Mouse (Mus musculus) stomach, embryonic 14.5 days (tissue): Measurements from ENCODE around the gene Tubb4a. TPM values are rescaled to one million over a fixed set of nuclear protein-coding genes. Genes with fewer than 3 reads are reported as not detected.

Experiments
- ATAC-seq: fragments of 200-750 bp; cut with Nextera tagmentation; 2 replicates; pipeline ENCODE4 v1.8.0; 2017; ENCODE audit warnings: low read depth, moderate TSS enrichment; ENCODE audit not compliant: insufficient number of reproducible peaks, insufficient read depth, low FRiP score
- H3K27ac ChIP-seq: fragments of 300-500 bp; sonication (generic); 2 replicates; pipeline ENCODE4 v1.5.1; 2014; ENCODE audit warnings: mild to moderate bottlenecking, low read length, moderate library complexity, mixed read lengths
- H3K27me3 ChIP-seq: fragments of 300-500 bp; sonication (generic); 2 replicates; pipeline ENCODE4 v1.6.1; 2014; ENCODE audit warnings: low read length, control low read depth, mixed read lengths; ENCODE audit not compliant: control insufficient read depth, insufficient read depth
- H3K36me3 ChIP-seq: fragments of 300-500 bp; sonication (generic); 2 replicates; pipeline ENCODE4 v1.6.1; 2014; ENCODE audit warnings: mild to moderate bottlenecking, control low read depth, low read length, moderate library complexity, mixed read lengths; ENCODE audit not compliant: control insufficient read depth, insufficient read depth
- H3K4me1 ChIP-seq: fragments of 300-500 bp; sonication (generic); 2 replicates; pipeline ENCODE4 v1.6.1; 2014; ENCODE audit warnings: low read length, control low read depth, mixed read lengths; ENCODE audit not compliant: control insufficient read depth, insufficient read depth
- H3K4me2 ChIP-seq: fragments of 300-500 bp; sonication (generic); replicated peaks from 2 replicates; pipeline ENCODE4 v1.6.1; 2014; ENCODE audit warnings: low read depth, low read length, control low read depth
- H3K4me3 ChIP-seq: fragments of 300-500 bp; sonication (generic); 2 replicates; pipeline ENCODE4 v1.5.1; 2014; ENCODE audit warnings: low read depth, low read length, control low read depth
- H3K9ac ChIP-seq: fragments of 300-500 bp; sonication (generic); replicated peaks from 2 replicates; pipeline ENCODE4 v1.6.1; 2014; ENCODE audit warnings: low read depth, mild to moderate bottlenecking, control low read depth, low read length, moderate library complexity, mixed read lengths
- H3K9me3 ChIP-seq: fragments of 300-500 bp; sonication (generic); 2 replicates; pipeline ENCODE4 v1.6.1; 2016; ENCODE audit warnings: low read depth, low read length, control low read depth; ENCODE audit not compliant: control insufficient read depth
- WGBS: fragments of 180-500 bp; shearing (Covaris S2); extraction: QIAGEN DNeasy Blood & Tissue Kit; methylation state at CpG from one replicate; pipeline ENCODE4 v1.1.7; 2014; 5-methylcytosine and 5-hydroxymethylcytosine counted together
- polyA plus RNA-seq: library from polyadenylated mRNA; unstranded; fragments of >200 nt; fragmentation: Nextera tagmentation; extraction: Ambion mirVana; gene quantifications from 2 replicates; pipeline ENCODE4 v1.2.1, GENCODE M21; 2014

The Tubb4a gene
- polyA plus RNA-seq, 1 experiment from 2014 or later = 34.9 TPM

DNA sequence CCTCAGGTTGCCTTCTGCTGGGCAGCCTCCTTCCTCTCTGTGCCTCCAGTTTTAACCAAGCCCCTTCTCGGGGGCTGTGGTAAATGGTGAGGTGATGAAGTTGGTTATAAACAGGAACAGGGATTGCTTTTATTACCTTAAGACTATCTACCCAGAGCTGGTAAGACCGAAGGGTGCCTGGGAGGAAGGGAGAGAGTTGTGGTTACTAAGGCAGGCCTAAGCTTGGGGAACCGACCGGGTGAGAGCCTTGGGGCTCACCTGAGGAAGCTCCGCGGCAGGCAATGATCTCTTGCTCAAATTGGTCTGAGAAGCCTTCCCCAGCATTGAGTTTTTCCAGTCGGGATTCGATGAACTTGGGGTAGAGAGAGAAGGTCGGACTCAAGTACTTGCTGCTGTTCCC is 17.3 kb downstream of the Tubb4a start:
- 0 out of 2 replicates have a peak overlapping the region, but pooled peaks have one; percentile 33 for H3K27ac ChIP-seq
- no peaks in the 10 kb centered on the region for H3K27me3 ChIP-seq
- H3K4me1 ChIP-seq = 0 out of 2 replicates have a peak, but pooled peaks cover 2% of the 10 kb centered on the region
- H3K4me3 ChIP-seq = peak overlapping the region; percentile 17
- WGBS = 16% methylated on average over 9 of the region's 9 CpGs
- no peak overlapping the region for H3K9ac ChIP-seq
- no peaks in the 10 kb centered on the region for H3K36me3 ChIP-seq
- H3K4me2 ChIP-seq = peak overlapping the region; percentile 38
- ATAC-seq = no peak
- H3K9me3 ChIP-seq = no peaks in the 10 kb centered on the region

DNA sequence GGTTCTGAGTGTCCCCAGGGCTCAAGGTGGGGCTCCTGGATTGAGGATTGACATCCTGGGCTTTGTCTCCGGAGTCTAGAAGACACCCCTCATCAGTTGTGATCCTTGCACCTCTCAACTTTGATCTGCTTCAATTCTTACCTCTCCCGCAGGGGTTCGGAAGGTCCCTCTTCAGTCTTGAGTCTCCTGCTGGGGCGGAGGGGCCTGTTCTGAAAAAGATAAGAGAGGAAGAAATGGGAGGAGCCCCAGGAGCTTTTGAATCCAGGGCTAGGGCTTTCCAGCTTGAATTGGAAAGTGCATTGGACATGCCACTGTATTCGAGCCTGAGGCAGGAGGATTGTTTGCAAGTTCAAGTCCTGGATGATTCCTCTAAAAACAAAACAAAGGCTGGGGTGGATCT is 20.7 kb downstream of the Tubb4a start:
- Histone ChIP-seq H3K27me3 (peaks cover 12% of the 10 kb centered on the region; the same call in 1 of the 2 replicates), H3K9me3 (no peaks in the 10 kb centered on the region), H3K36me3 (no peaks in the 10 kb centered on the region), H3K4me3 (no peak overlapping the region), H3K4me1 (0 out of 2 replicates have a peak, but pooled peaks cover 2% of the 10 kb centered on the region), H3K27ac (no peak overlapping the region), H3K4me2 (no peak overlapping the region), H3K9ac (no peak overlapping the region)
- no peak for ATAC-seq
- 65% methylated on average over 5 of the region's 5 CpGs for WGBS

GRCm38 (mm10) chr17:57063031-57063430 is 24.6 kb downstream of the Tubb4a start:
- peaks cover 3% of the 10 kb centered on the region; the same call in 1 of the 2 replicates for H3K4me1 ChIP-seq
- peak overlapping the region; percentile 25 for H3K4me2 ChIP-seq
- peak overlapping the region; percentile 34 for H3K4me3 ChIP-seq
- WGBS = 7% methylated on average over 8 of the region's 8 CpGs
- H3K27me3 ChIP-seq = peaks cover 15% of the 10 kb centered on the region; the same call in 1 of the 2 replicates
- peak overlapping the region; percentile 80; the same call in 1 of the 2 replicates for H3K27ac ChIP-seq
- no peaks in the 10 kb centered on the region for H3K36me3 ChIP-seq
- ATAC-seq = no peak
- H3K9me3 ChIP-seq = no peaks in the 10 kb centered on the region
- H3K9ac ChIP-seq = peak overlapping the region; percentile 25; the same call in 1 of the 2 replicates

DNA sequence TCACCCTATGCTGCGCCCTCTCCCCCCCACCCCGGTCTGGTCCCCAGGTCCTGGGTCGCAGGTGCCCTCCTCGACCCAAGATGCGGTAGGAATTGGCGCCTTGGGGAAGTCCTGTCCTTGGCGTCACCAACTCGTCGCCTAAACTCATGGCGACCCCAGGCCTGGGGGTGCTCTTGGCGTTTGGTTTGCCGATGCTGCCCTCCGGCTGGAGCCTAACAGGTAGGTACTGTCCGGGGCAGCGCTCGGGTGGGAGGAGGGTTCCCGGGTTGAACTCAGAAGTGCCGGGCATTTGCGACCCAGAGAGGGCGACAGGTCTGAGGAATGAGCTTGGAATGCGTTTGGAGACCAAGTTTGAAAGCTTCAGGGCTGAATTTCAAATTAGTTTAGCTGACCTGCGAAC is 25.0 kb downstream of the Tubb4a start:
- no peaks in the 10 kb centered on the region for H3K36me3 ChIP-seq
- peaks cover 3% of the 10 kb centered on the region; the same call in 1 of the 2 replicates for H3K4me1 ChIP-seq
- H3K4me2 ChIP-seq = peak overlapping the region; percentile 25
- peaks cover 15% of the 10 kb centered on the region; the same call in 1 of the 2 replicates for H3K27me3 ChIP-seq
- peak overlapping the region; percentile 28; the same call in 1 of the 2 replicates for H3K9ac ChIP-seq
- no peak for ATAC-seq
- no peaks in the 10 kb centered on the region for H3K9me3 ChIP-seq
- H3K4me3 ChIP-seq = peak overlapping the region; percentile 34
- WGBS = 3% methylated on average over 22 of the region's 22 CpGs
- H3K27ac ChIP-seq = peak overlapping the region; percentile 80

DNA sequence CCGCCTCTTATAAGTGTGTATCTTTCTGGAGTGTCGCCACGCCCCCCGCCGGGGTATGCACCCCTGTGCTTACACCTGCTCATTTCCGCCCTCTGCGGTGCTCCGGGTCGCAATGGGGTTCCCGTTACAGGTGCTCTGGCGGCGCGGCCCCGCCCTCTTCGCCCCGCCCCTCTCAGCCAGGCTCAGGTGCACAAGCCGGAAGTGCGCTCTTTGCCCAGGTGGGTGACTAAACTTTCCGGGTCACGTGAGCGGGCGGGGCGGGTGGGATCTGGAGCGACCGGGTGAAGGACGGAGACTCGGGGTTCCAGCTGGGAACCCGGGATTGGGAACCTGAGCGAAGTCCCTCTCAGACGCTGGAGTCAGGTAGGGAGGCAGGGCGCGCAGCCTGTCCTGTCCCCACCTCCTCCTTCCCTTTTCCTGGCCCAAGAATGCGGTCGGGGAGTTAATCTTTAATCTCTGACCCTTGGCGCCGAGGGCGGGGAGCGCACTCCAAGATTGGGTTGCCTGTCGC is 25.5 kb downstream of the Tubb4a start:
- Histone ChIP-seq H3K27me3 (peaks cover 15% of the 10 kb centered on the region; the same call in 1 of the 2 replicates), H3K4me2 (peak overlapping the region; percentile 25), H3K9ac (peak overlapping the region; percentile 28; the same call in 1 of the 2 replicates), H3K4me1 (peaks cover 3% of the 10 kb centered on the region; the same call in 1 of the 2 replicates), H3K9me3 (no peaks in the 10 kb centered on the region), H3K27ac (peak overlapping the region; percentile 80), H3K4me3 (peak overlapping the region; percentile 34), H3K36me3 (no peaks in the 10 kb centered on the region)
- peak; percentile 73 for ATAC-seq
- under 1% methylated on average over 38 of the region's 39 CpGs for WGBS

- Histone ChIP-seq H3K27me3 (peaks cover 15% of the 10 kb centered on the region; the same call in 1 of the 2 replicates), H3K4me3 (no peak overlapping the region), H3K4me2 (peak overlapping the region; percentile 74; the same call in 1 of the 2 replicates), H3K27ac (peak overlapping the region; percentile 44; the same call in 1 of the 2 replicates), H3K4me1 (peaks cover 3% of the 10 kb centered on the region; the same call in 1 of the 2 replicates), H3K9ac (no peak overlapping the region), H3K9me3 (no peaks in the 10 kb centered on the region), H3K36me3 (no peaks in the 10 kb centered on the region; the same call in 1 of the 2 replicates)
- WGBS = 40% methylated on average over 10 of the region's 10 CpGs
- ATAC-seq = no peak
These were observed 26.5 kb downstream of the Tubb4a start for GRCm38 (mm10) chr17:57061069-57061468.

GRCm38 (mm10) chr17:57060231-57060801 is 27.3 kb downstream of the Tubb4a start:
- Histone ChIP-seq H3K9ac (no peak overlapping the region), H3K27ac (peak overlapping the region; percentile 73), H3K4me2 (peak overlapping the region; percentile 74), H3K4me3 (peak overlapping the region; percentile 78), H3K36me3 (no peaks in the 10 kb centered on the region; the same call in 1 of the 2 replicates), H3K9me3 (no peaks in the 10 kb centered on the region), H3K4me1 (peaks cover 3% of the 10 kb centered on the region; the same call in 1 of the 2 replicates), H3K27me3 (peaks cover 15% of the 10 kb centered on the region; the same call in 1 of the 2 replicates)
- peak; percentile 84 for ATAC-seq
- WGBS = under 1% methylated on average over 44 of the region's 44 CpGs

DNA sequence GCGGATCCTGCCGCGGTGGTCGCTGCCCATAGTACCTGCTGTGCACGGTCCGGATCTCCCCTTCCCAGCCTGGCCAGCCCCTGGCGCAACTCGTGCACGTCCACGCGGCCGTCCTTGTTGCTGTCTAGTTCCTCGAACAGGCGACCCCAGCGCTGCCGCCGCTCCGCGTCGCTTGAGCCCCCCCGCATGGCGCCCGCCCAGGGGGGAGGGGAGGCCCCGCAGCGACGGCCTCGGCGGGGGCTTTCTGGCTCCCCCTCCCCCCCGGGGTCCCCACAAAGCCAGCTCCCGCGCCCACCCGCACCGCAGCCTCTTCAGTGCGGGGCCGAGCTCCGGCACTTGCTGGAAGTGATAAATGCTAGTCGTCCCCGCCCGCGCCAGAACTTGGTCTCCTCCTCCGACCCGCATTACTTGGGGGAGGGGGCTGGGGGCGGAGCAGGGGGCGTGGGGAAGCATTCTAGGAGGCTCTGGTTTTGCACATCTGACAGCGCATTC is 28.1 kb downstream of the Tubb4a start, which contains the start of gene Slc25a23:
TSS of gene Slc25a23 (minus strand) at position 378 of the 492 bp plus-strand sequence.
- H3K4me1 ChIP-seq = peaks cover 3% of the 10 kb centered on the region; the same call in 1 of the 2 replicates
- under 1% methylated on average over 37 of the region's 45 CpGs for WGBS
- peak; percentile 20; the same call in 1 of the 2 replicates for ATAC-seq
- H3K4me3 ChIP-seq = peak within 1 kb of the TSS; percentile 78
- H3K9me3 ChIP-seq = no peaks in the 10 kb centered on the region
- no peaks in the 10 kb centered on the region; the same call in 1 of the 2 replicates for H3K36me3 ChIP-seq
- H3K27me3 ChIP-seq = peaks cover 15% of the 10 kb centered on the region; the same call in 1 of the 2 replicates
- peak within 1 kb of the TSS; percentile 68 for H3K9ac ChIP-seq
- H3K4me2 ChIP-seq = peak within 1 kb of the TSS; percentile 74
- H3K27ac ChIP-seq = peak within 1 kb of the TSS; percentile 73
